Mouse (Mus musculus) small intestine, adult 2 months (tissue): ENCODE measurements around the gene Rps7. TPM values are rescaled to one million over a fixed set of nuclear protein-coding genes. Genes with fewer than 3 reads are reported as not detected.

Experiments
- H3K27ac ChIP-seq: fragments of 200-500 bp; 2 replicates; pipeline ENCODE4 v1.5.1; 2012; ENCODE audit warnings: low read depth, low read length, control low read depth, inconsistent platforms; ENCODE audit not compliant: insufficient read depth
- H3K27me3 ChIP-seq: fragments of 200-500 bp; 2 replicates; pipeline ENCODE4 v1.6.1; 2012; ENCODE audit warnings: mild to moderate bottlenecking, moderate library complexity, low read length, inconsistent platforms; ENCODE audit not compliant: control insufficient read depth, insufficient read depth
- H3K36me3 ChIP-seq: fragments of 200-500 bp; 2 replicates; pipeline ENCODE4 v1.6.1; 2012; ENCODE audit warnings: mild to moderate bottlenecking, low read length, control low read depth, inconsistent platforms; ENCODE audit not compliant: control insufficient read depth, insufficient read depth
- H3K4me1 ChIP-seq: fragments of 200-500 bp; 2 replicates; pipeline ENCODE4 v1.6.1; 2012; ENCODE audit warnings: low read length, inconsistent platforms, mixed read lengths; ENCODE audit not compliant: control insufficient read depth, insufficient read depth, insufficient read length
- H3K4me3 ChIP-seq: fragments of 200-500 bp; 2 replicates; pipeline ENCODE4 v1.5.1; 2012; ENCODE audit warnings: low read depth, mild to moderate bottlenecking, control low read depth, inconsistent platforms, low read length, moderate library complexity
- CTCF ChIP-seq: fragments of 200-500 bp; IDR thresholded peaks from 2 replicates; pipeline ENCODE4 v1.5.1; 2012; ENCODE audit warnings: low read depth, mild to moderate bottlenecking, control low read depth, inconsistent platforms, low read length, moderate library complexity, mixed read lengths; ENCODE audit not compliant: insufficient replicate concordance, insufficient read length; ENCODE audit errors: extremely low read depth
- POLR2A ChIP-seq: fragments of 200-500 bp; IDR thresholded peaks from 2 replicates; pipeline ENCODE4 v1.6.1; 2012; ENCODE audit warnings: low read depth, mild to moderate bottlenecking, control low read depth, inconsistent platforms, low read length, moderate library complexity
- WGBS: fragments of 180-500 bp; shearing (Covaris S2); methylation state at CpG from one replicate; pipeline ENCODE4 v1.1.7; 2018; 5-methylcytosine and 5-hydroxymethylcytosine counted together
- polyA plus RNA-seq: library from polyadenylated mRNA; depleted of rRNA; stranded (reverse); fragments of >200 nt; gene quantifications from 2 replicates; pipeline ENCODE4 v1.2.3, GENCODE M21; 2012

Rps7 gene
- polyA plus RNA-seq, 1 experiment = 82.1 TPM

DNA sequence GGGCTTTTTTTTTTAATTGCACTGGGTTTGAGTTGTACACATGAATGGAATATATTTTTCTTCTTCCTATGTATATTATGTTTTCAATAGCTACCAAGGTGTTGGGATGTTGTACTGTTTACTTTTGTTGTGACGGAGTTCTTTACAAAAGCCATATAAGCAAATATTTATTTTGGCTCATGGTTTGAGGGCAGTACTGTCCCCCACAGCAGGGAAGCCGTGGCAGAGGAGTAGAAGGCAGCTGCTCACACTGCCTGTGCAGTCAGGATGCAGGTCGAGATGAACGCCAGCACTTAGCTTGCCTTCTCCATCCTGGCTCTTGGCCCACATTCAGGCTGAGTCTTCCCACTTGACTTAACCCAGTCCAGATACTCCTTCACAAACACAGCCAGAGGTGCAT lies 31.0 kb upstream of the Rps7 start:
- Histone ChIP-seq H3K36me3 (no peaks in the 10 kb centered on the region), H3K27me3 (no peaks in the 10 kb centered on the region), H3K4me3 (no peak overlapping the region), H3K27ac (no peak overlapping the region), H3K4me1 (no peaks in the 10 kb centered on the region)
- 37% methylated on average over 4 of the region's 4 CpGs for WGBS
- no peak for TF ChIP-seq CTCF
- no peak for TF ChIP-seq POLR2A

DNA sequence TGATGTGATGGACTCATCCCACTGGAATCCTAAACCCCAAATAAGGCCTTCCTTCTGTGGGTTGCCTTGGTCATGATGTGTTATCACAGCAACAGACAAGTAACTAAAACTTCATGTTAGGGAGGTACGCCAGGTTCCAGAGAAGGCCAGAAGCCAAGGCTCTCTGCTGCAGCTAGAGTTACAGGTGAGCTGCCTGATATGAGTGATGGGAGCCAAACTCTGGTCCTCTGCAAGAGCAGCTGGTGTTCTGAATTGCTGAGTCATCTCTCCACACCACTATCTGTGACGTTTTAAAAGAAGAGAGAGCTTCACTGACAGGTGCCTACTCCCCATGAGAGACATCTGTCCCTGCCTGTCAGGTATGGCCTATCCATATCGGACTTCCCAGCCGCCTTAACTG lies 26.9 kb upstream of the Rps7 start:
- Histone ChIP-seq H3K27ac (no peak overlapping the region), H3K4me3 (no peak overlapping the region), H3K36me3 (peaks cover 23% of the 10 kb centered on the region), H3K27me3 (no peaks in the 10 kb centered on the region), H3K4me1 (no peaks in the 10 kb centered on the region)
- 82% methylated on average over 4 of the region's 4 CpGs for WGBS
- no peak for TF ChIP-seq POLR2A
- TF ChIP-seq CTCF = no peak

DNA sequence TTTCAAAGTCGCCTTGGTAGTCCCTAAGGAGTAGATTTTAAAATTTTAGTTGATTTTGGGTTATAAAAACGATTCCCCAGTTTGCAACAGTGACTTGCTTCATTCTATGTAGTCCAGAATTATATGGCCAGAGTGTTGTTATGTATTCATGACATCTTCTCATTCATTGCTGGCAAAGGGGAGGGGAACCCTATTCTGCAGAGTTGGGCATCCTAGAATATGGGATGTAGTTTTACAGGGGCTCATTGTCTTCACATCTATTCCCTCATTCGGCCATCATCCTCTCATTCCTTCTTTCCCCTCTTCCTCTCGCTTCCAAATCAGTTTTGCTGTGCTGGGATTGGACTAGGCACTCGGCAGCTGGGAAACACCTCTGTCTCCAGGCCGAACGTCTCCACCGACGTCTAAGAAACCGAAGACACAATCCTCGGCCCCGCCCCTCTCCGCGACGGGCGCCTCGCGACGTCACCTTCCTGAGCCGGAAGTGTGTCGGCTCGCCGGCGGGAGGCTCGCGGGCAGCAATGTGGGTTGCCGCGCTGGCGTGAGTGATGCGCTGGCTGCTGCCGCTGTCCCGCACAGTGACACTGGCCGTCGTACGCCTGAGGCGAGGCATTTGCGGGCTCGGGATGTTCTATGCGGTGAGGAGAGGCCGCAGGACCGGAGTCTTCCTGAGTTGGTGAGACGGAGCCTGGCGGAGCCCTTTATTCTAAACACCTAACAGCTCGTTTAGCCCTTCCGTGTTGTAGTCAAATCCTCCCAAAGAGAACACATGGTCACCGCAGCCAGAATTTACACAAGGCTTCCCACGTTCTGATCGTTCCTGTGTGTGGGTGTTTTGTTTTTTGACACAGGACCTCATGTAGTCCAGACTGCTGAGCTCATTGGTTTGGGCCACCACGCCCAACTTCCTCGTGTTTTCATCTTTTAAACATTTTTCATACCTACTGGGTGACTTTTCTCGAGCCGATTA lies 13.7 kb upstream of the Rps7 start, which contains the start of gene Rnaseh1:
Gene Rnaseh1, plus strand, starts transcription at position 462 of the 970 bp plus-strand sequence.
- TF ChIP-seq POLR2A (peak; percentile 56; the same call in 1 of the 2 replicates), CTCF (no peak)
- WGBS = 2% methylated on average over 52 of the region's 52 CpGs
- Histone ChIP-seq H3K27ac (peak within 1 kb of the TSS; percentile 69), H3K36me3 (peaks cover 8% of the 10 kb centered on the region; the same call in 1 of the 2 replicates), H3K4me1 (peaks cover 4% of the 10 kb centered on the region; the same call in 1 of the 2 replicates), H3K27me3 (no peaks in the 10 kb centered on the region), H3K4me3 (peak within 1 kb of the TSS; percentile 93)

DNA sequence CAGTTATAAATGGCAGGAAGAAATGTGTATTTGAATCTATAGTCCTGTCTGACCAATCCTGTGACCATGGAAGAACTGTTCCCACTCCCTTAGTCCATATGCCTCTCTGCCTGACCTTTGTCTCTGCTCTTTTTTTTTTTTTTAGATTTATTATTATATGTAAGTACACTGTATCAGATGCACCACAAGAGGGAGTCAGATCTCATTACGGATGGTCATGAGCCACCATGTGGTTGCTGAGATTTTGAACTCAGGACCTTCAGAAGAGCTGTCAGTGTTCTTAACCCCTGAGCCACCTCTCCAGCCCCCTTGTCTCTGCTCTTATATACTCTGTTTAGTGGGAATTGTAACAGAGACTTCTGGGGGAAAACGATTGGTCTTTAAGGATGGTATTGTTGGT lies 3.0 kb upstream of the Rps7 start:
- TF ChIP-seq CTCF (no peak), POLR2A (no peak)
- WGBS = 46% methylated on average over 2 of the region's 2 CpGs
- H3K27ac ChIP-seq = no peak overlapping the region
- peaks cover 8% of the 10 kb centered on the region; the same call in 1 of the 2 replicates for H3K4me1 ChIP-seq
- no peaks in the 10 kb centered on the region for H3K27me3 ChIP-seq
- H3K4me3 ChIP-seq = no peak overlapping the region
- peaks cover 3% of the 10 kb centered on the region for H3K36me3 ChIP-seq

DNA sequence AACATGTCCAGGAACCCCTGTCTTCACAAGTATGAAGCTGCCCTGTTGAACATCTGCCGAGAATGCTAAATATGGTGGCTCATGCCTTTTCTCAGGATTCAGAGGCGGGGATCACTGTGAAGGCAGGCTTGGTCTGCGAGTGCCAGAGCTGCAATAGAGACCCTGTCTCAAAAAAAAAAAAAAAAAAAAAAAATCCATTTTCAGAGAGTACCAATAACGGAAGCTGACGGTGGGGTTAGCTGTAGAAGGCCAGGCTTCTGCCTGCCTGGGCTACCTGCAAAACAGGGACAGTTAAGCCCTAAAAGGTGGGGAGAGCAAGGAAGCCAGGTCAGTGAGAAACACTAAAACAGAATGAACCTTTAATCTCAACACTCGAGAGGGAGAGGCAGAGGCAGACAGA lies 790 bp upstream of the Rps7 start:
- H3K36me3 ChIP-seq = peaks cover 25% of the 10 kb centered on the region
- TF ChIP-seq POLR2A = no peak
- no peak for TF ChIP-seq CTCF
- H3K27ac ChIP-seq = no peak overlapping the region
- peak overlapping the region; percentile 76 for H3K4me3 ChIP-seq
- no peaks in the 10 kb centered on the region for H3K27me3 ChIP-seq
- H3K4me1 ChIP-seq = peaks cover 8% of the 10 kb centered on the region; the same call in 1 of the 2 replicates
- 81% methylated on average over 6 of the region's 6 CpGs for WGBS

DNA sequence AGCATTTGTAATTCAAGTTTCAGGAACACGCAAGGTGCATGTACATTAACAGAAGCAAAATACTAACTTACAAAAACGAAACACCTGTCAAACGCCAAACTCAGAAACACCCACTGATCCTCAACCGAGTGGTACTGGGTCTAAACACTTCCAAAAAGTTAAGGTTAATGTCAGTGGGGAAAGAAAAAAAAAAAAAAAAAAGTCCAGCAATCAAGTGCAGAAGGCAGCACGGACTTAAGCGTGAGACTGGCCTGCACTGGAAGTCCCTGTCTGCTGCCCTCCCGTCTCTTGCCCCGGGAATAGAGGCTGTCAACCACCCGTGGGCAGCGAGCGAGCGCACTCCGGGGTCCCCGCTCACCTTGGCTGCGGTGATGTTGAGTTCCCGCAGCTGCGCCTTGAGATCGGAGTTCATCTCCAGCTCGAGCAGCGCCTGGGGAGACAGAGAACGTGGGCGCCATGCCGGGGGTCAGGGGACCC lies 657 bp downstream of the Rps7 start:
- Histone ChIP-seq H3K4me1 (peaks cover 8% of the 10 kb centered on the region; the same call in 1 of the 2 replicates), H3K27me3 (no peaks in the 10 kb centered on the region), H3K36me3 (peaks cover 37% of the 10 kb centered on the region), H3K4me3 (peak overlapping the region; percentile 96), H3K27ac (peak overlapping the region; percentile 19; the same call in 1 of the 2 replicates)
- 2% methylated on average over 23 of the region's 23 CpGs for WGBS
- TF ChIP-seq POLR2A (no peak), CTCF (no peak)

DNA sequence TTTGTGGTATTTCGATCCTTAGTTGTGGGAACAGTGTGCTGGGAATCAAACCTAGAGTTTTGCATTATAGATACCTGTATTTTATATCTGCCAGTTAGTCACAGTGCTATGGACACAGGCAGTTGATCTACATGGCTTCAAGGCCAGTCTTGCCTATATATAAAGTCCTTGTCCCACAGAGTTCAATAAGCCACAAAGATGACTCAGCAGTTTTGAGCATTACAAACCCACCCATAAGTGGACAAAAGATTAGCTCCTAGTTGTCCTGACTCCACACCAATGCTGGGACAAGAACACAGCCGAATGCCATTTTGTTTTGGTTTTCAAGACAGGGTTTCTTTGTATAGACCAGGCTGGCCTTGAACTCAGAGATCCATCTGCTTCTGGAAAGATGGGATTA lies 7.3 kb downstream of the Rps7 start:
- WGBS = 90% methylated on average over 2 of the region's 2 CpGs
- TF ChIP-seq CTCF = no peak
- no peak for TF ChIP-seq POLR2A
- Histone ChIP-seq H3K27ac (no peak overlapping the region), H3K4me3 (no peak overlapping the region), H3K4me1 (no peaks in the 10 kb centered on the region), H3K36me3 (peaks cover 51% of the 10 kb centered on the region), H3K27me3 (no peaks in the 10 kb centered on the region)

DNA sequence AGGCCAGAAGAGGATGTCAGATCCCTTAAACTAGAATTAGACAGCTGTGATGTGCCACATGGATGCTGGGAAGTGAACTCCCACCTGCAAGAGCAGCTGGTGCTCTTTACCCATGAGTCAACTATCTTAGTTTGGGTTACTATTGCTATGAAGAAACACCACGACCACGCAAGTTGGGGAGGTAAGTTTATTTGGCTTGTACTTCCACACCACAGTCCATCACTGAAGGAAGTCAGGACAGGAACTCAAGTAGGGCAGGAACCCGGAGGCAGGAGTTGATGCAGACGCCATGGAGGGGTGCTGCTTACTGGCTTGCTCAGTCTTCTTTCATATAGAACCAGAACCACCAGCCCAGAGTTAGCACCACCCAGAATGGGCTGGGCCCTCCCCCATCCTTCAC lies 8.7 kb downstream of the Rps7 start:
- TF ChIP-seq CTCF (no peak), POLR2A (no peak)
- 43% methylated on average over 4 of the region's 4 CpGs for WGBS

More for the DNA sequence above, 8.7 kb downstream of the Rps7 start:
- no peak overlapping the region for H3K4me3 ChIP-seq
- no peaks in the 10 kb centered on the region for H3K4me1 ChIP-seq
- no peaks in the 10 kb centered on the region for H3K27me3 ChIP-seq
- no peak overlapping the region for H3K27ac ChIP-seq
- H3K36me3 ChIP-seq = peaks cover 38% of the 10 kb centered on the region
